Mouse (Mus musculus) thymus, adult 2 months (tissue): ENCODE measurements around the gene Tmem184c.

ENCODE experiments used
- CTCF ChIP-seq: fragments of 200-500 bp; IDR thresholded peaks from 2 replicates; pipeline ENCODE4 v1.5.1; 2012; ENCODE audit warnings: mild to moderate bottlenecking, control low read depth, low read length, moderate library complexity, borderline replicate concordance; ENCODE audit not compliant: control insufficient read depth, poor library complexity, insufficient read depth; ENCODE audit errors: extremely low read depth
- POLR2A ChIP-seq: fragments of 200-500 bp; IDR thresholded peaks from 2 replicates; pipeline ENCODE4 v1.6.1; 2012; ENCODE audit warnings: mild to moderate bottlenecking, low read length, control low read depth, moderate library complexity; ENCODE audit not compliant: control insufficient read depth, poor library complexity, insufficient read depth; ENCODE audit errors: extremely low read depth

DNA sequence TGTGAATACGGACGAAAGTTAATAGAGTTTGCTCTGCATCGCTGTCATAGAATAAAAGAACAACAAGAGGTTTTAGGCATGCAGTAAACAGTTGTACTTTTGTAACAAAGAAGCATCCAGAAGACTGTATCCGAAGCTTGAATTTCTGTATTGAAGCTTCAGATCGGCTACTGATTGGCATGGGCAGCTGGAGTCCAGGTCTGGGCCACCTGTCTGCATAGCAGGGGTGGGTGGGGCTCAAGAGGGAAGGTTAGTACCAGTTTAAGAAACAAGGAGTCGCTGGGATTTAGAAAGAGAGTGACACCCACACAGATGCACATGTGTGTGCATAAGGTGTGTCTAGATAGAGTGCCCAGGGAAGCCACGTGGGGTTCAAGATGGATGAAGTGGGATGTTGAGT is 32.8 kb downstream of the Tmem184c start:
- no peak for TF ChIP-seq POLR2A
- no peak for TF ChIP-seq CTCF
